Mouse (Mus musculus): ENCODE measurements at regions not wholly inside any gene's neighbourhood (a gene's known extent, or its start where the extent isn't known, plus 50 kb on each side); places are given as distances from the start of the nearest gene placed in this dataset.
A peak's percentile ranks its signal among the peaks of the same experiment; 100 is the strongest.
"Not testable (repeated sequence)": the region's sequence is repeated elsewhere in the genome, so short reads cannot be mapped to it uniquely, and the experiment has no call there.

GRCm38 (mm10) chr2:107117564-107117963 lies 58.1 kb upstream of the Fshb start:
- H3K4me3 ChIP-seq (ENCODE audit: insufficient read depth, low read length) = no peak overlapping the region
- TF ChIP-seq POLR2A (IDR thresholded peaks at IDR 0.05; ENCODE audit: extremely low read depth, insufficient read depth, low read length) (no peak), CTCF (IDR thresholded peaks at IDR 0.05; ENCODE audit: extremely low read depth, insufficient read depth, low read length) (no peak)
- no peaks in the 10 kb centered on the region for H3K4me1 ChIP-seq (ENCODE audit: control insufficient read depth, insufficient read depth, low read length)
- no peak overlapping the region for H3K27ac ChIP-seq (ENCODE audit: insufficient read depth, low read length)

DNA sequence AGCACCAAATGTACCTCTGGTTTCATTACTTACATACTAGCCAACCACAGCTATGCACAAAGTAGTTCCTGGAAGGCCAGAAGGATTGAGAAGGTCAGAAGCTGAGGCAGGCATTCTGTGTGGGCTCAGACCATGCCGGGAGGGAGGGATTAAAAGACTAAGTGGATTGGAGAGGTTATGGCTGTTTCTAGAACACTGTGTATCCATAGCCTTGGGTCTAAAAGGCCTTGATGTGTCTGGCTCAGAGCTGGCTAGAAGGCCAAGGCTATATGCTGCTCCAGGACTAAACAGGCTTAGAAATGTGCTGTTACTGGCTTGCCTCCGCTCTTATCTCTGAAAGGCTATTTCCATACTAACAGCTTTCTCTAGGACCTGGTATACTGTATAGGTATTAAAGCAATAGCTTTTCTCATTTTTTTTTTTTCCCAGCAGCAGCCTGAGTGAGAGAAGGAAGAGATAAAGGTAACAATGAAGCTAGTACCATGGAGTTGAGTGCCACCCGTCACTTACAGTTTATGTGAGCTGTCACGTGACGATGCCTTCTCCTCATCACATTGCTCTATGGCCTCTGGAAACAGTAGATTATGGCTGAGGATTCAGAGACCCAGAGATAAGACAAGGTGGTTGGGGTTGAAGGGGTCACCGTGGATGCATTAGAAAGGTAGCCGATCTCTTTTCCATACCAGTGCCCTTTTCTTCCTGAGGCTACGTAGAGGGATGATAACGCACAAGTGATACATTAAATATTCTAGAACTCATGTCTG lies 59.4 kb upstream of the Fshb start:
- TF ChIP-seq CTCF (IDR thresholded peaks at IDR 0.05; ENCODE audit: extremely low read depth, insufficient read depth, low read length) (no peak), POLR2A (IDR thresholded peaks at IDR 0.05; ENCODE audit: extremely low read depth, insufficient read depth, low read length) (no peak)
- no peak overlapping the region for H3K4me3 ChIP-seq (ENCODE audit: insufficient read depth, low read length)
- no peaks in the 10 kb centered on the region for H3K4me1 ChIP-seq (ENCODE audit: control insufficient read depth, insufficient read depth, low read length)
- H3K27ac ChIP-seq (ENCODE audit: insufficient read depth, low read length) = no peak overlapping the region

DNA sequence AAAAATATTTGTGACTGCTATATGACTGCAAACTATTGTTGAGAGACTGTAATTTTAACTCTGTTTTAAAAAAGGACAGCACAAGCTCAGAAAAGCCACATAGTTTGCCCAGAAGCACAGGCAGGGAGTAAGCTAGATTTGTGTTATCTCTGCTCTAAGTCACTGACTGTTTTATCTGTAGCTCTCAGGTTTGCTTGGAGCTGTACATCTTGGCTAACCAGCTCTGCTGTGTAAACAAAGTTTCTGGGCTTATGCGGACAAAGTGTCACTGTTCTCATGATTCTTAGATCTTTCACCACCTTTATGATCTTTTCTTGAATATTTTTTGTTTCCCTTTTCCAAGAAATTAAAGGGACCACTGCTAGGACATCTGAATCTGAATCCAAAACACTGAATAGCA lies 60.2 kb upstream of the Fshb start:
- no peak for TF ChIP-seq POLR2A (IDR thresholded peaks at IDR 0.05; ENCODE audit: extremely low read depth, insufficient read depth, low read length)
- no peak for TF ChIP-seq CTCF (IDR thresholded peaks at IDR 0.05; ENCODE audit: extremely low read depth, insufficient read depth, low read length)
- Histone ChIP-seq H3K4me3 (ENCODE audit: insufficient read depth, low read length) (no peak overlapping the region), H3K27ac (ENCODE audit: insufficient read depth, low read length) (no peak overlapping the region), H3K4me1 (ENCODE audit: control insufficient read depth, insufficient read depth, low read length) (no peaks in the 10 kb centered on the region)

GRCm38 (mm10) chr2:107133186-107133585 lies 73.7 kb upstream of the Fshb start:
- no peak overlapping the region for H3K4me3 ChIP-seq (ENCODE audit: insufficient read depth, low read length)
- H3K27ac ChIP-seq (ENCODE audit: insufficient read depth, low read length) = no peak overlapping the region
- no peaks in the 10 kb centered on the region for H3K4me1 ChIP-seq (ENCODE audit: control insufficient read depth, insufficient read depth, low read length)
- TF ChIP-seq POLR2A (IDR thresholded peaks at IDR 0.05; ENCODE audit: extremely low read depth, insufficient read depth, low read length) (no peak), CTCF (IDR thresholded peaks at IDR 0.05; ENCODE audit: extremely low read depth, insufficient read depth, low read length) (no peak)

- Histone ChIP-seq H3K27ac (ENCODE audit: insufficient read depth, low read length) (no peak overlapping the region), H3K4me1 (ENCODE audit: control insufficient read depth, insufficient read depth, low read length) (no peaks in the 10 kb centered on the region; the same call in 1 of the 2 replicates), H3K4me3 (ENCODE audit: insufficient read depth, low read length) (no peak overlapping the region)
- TF ChIP-seq CTCF (IDR thresholded peaks at IDR 0.05; ENCODE audit: extremely low read depth, insufficient read depth, low read length) (no peak), POLR2A (IDR thresholded peaks at IDR 0.05; ENCODE audit: extremely low read depth, insufficient read depth, low read length) (no peak)
These were observed 89.9 kb upstream of the Fshb start for GRCm38 (mm10) chr2:107149317-107149716.

DNA sequence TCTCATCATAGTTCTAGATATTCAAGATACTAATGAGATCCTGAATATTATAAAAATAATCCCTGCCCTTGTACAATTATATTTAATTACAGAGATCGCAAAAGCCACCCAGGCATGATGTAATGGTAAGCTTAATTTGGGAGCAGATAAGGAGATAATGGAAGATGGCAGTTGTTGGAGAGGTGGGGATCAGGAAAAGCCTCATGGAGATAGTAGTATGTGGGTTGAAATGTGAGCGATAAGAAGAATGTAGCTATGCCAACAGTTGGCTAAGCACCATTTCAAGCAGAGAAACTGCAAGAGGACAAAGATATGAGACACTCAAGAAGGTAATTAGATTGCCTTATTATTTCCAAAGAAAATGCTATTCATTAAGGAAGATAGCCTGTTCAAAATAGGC lies 90.4 kb upstream of the Fshb start:
- H3K4me1 ChIP-seq (ENCODE audit: control insufficient read depth, insufficient read depth, low read length) = no peaks in the 10 kb centered on the region; the same call in 1 of the 2 replicates
- TF ChIP-seq CTCF (IDR thresholded peaks at IDR 0.05; ENCODE audit: extremely low read depth, insufficient read depth, low read length) (no peak), POLR2A (IDR thresholded peaks at IDR 0.05; ENCODE audit: extremely low read depth, insufficient read depth, low read length) (no peak)
- no peak overlapping the region for H3K27ac ChIP-seq (ENCODE audit: insufficient read depth, low read length)
- H3K4me3 ChIP-seq (ENCODE audit: insufficient read depth, low read length) = no peak overlapping the region

DNA sequence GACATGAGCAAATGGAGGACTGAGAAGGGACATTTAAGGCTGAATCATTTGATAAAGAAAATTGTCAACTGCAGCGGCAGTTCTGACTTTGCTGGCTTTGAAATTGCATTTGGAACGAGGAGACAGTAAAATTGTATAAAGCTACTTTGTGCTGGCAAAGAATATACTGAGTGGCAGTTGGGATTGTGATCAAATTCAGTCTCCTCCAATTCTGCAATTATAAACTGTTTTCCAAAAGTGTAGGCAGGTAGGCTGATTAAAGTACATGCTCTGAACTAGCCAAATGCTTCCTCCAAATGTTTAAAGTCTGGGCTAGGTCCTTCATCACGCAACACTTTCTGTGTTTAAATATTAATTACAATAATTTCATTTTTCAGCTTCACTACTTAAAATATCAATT lies 90.9 kb upstream of the Fshb start:
- no peak overlapping the region for H3K27ac ChIP-seq (ENCODE audit: insufficient read depth, low read length)
- H3K4me1 ChIP-seq (ENCODE audit: control insufficient read depth, insufficient read depth, low read length) = no peaks in the 10 kb centered on the region; the same call in 1 of the 2 replicates
- no peak overlapping the region for H3K4me3 ChIP-seq (ENCODE audit: insufficient read depth, low read length)
- TF ChIP-seq POLR2A (IDR thresholded peaks at IDR 0.05; ENCODE audit: extremely low read depth, insufficient read depth, low read length) (no peak), CTCF (IDR thresholded peaks at IDR 0.05; ENCODE audit: extremely low read depth, insufficient read depth, low read length) (no peak)

- no peak overlapping the region for H3K4me3 ChIP-seq (ENCODE audit: insufficient read depth, low read length)
- H3K27ac ChIP-seq (ENCODE audit: insufficient read depth, low read length) = no peak overlapping the region
- no peaks in the 10 kb centered on the region; the same call in 1 of the 2 replicates for H3K4me1 ChIP-seq (ENCODE audit: control insufficient read depth, insufficient read depth, low read length)
- no peak for TF ChIP-seq CTCF (IDR thresholded peaks at IDR 0.05; ENCODE audit: extremely low read depth, insufficient read depth, low read length)
- TF ChIP-seq POLR2A (IDR thresholded peaks at IDR 0.05; ENCODE audit: extremely low read depth, insufficient read depth, low read length) = no peak
These were observed 92.4 kb upstream of the Fshb start for GRCm38 (mm10) chr2:107151878-107152277.

GRCm38 (mm10) chr2:107158836-107159402 lies 99.5 kb upstream of the Fshb start:
- H3K27ac ChIP-seq (ENCODE audit: insufficient read depth, low read length); H3K4me3 ChIP-seq (ENCODE audit: insufficient read depth, low read length); H3K4me1 ChIP-seq (ENCODE audit: control insufficient read depth, insufficient read depth, low read length): not testable (repeated sequence)

- Histone ChIP-seq H3K4me1 (ENCODE audit: control insufficient read depth, insufficient read depth, low read length) (no peaks in the 10 kb centered on the region), H3K27ac (ENCODE audit: insufficient read depth, low read length) (no peak overlapping the region), H3K4me3 (ENCODE audit: insufficient read depth, low read length) (no peak overlapping the region)
- TF ChIP-seq POLR2A (IDR thresholded peaks at IDR 0.05; ENCODE audit: extremely low read depth, insufficient read depth, low read length) (no peak), CTCF (IDR thresholded peaks at IDR 0.05; ENCODE audit: extremely low read depth, insufficient read depth, low read length) (0 out of 2 replicates have a peak, but pooled peaks have one; percentile 3)
These were observed 114.7 kb upstream of the Kcna4 start for GRCm38 (mm10) chr2:107175721-107176120.
